Mouse (Mus musculus) liver, embryonic 14.5 days (tissue): ENCODE measurements at regions not wholly inside any gene's neighbourhood (a gene's known extent, or its start where the extent isn't known, plus 50 kb on each side); places are given as distances from the start of the nearest gene placed in this dataset.

Experiments
- ATAC-seq: fragments of 200-750 bp; cut with Nextera tagmentation; 2 replicates; pipeline ENCODE4 v1.8.0; 2017; ENCODE audit warnings: moderate number of reproducible peaks, mild to moderate bottlenecking, moderate library complexity; ENCODE audit not compliant: insufficient read depth
- DNase-seq, 3 experiments: peaks; one replicate each; pipeline ENCODE4 v3.0.0-alpha.2; 2012 to 2013; ENCODE audit warnings: low read depth in 3 of 3, low spot score in 3 of 3
- H3K27ac ChIP-seq: fragments of 300-500 bp; sonication (generic); 2 replicates; pipeline ENCODE4 v1.5.1; 2014; ENCODE audit warnings: moderate library complexity, mild to moderate bottlenecking, control low read depth, inconsistent platforms
- H3K27me3 ChIP-seq: fragments of 300-500 bp; sonication (generic); 2 replicates; pipeline ENCODE4 v1.6.1; 2014; ENCODE audit warnings: mild to moderate bottlenecking, low read length, moderate library complexity; ENCODE audit not compliant: control insufficient read depth, insufficient read depth
- H3K36me3 ChIP-seq: fragments of 300-500 bp; sonication (generic); replicated peaks from 2 replicates; pipeline ENCODE4 v1.6.1; 2014; ENCODE audit warnings: low read depth; ENCODE audit not compliant: control insufficient read depth, insufficient read depth
- H3K4me1 ChIP-seq, 2 experiments: fragments of 200-500 bp in 1 of 2; fragments of 300-500 bp in 1 of 2; sonication (generic) in 1 of 2; replicated peaks; 2 replicates each; pipeline ENCODE4 v1.6.1; 2012 to 2014; ENCODE audit warnings: antibody characterized with exemption in 1 of 2, inconsistent platforms in 1 of 2, low read length in 1 of 2; ENCODE audit not compliant: control insufficient read depth in 2 of 2, insufficient read depth in 2 of 2
- H3K4me2 ChIP-seq: fragments of 300-500 bp; sonication (generic); 2 replicates; pipeline ENCODE4 v1.6.1; 2014; ENCODE audit warnings: low read depth, mild to moderate bottlenecking, control low read depth, moderate library complexity
- H3K4me3 ChIP-seq, 2 experiments: fragments of 200-500 bp in 1 of 2; fragments of 300-500 bp in 1 of 2; sonication (generic) in 1 of 2; 2 replicates each; pipeline ENCODE4 v1.5.1; 2012 to 2014; ENCODE audit warnings: low read depth in 2 of 2, low read length in 2 of 2, mild to moderate bottlenecking in 2 of 2, control low read depth in 1 of 2, inconsistent platforms in 1 of 2, moderate library complexity in 1 of 2; ENCODE audit not compliant: insufficient read depth in 1 of 2
- H3K9ac ChIP-seq: fragments of 300-500 bp; sonication (generic); replicated peaks from 2 replicates; pipeline ENCODE4 v1.6.1; 2014; ENCODE audit warnings: mild to moderate bottlenecking, control low read depth, moderate library complexity
- H3K9me3 ChIP-seq: fragments of 300-500 bp; sonication (generic); 2 replicates; pipeline ENCODE4 v1.6.1; 2016; ENCODE audit warnings: low read length, mixed read lengths; ENCODE audit not compliant: control insufficient read depth
- CTCF ChIP-seq: IDR thresholded peaks from 2 replicates; pipeline ENCODE4 v1.5.1; 2016; ENCODE audit warnings: antibody characterized with exemption, low read depth, control low read depth
- EP300 ChIP-seq: IDR thresholded peaks from 2 replicates; pipeline ENCODE4 v1.6.1; 2016; ENCODE audit warnings: antibody characterized with exemption, low read depth
- WGBS: fragments of 180-500 bp; shearing (Covaris S2); extraction: QIAGEN DNeasy Blood & Tissue Kit; methylation state at CpG from one replicate; pipeline ENCODE4 v1.1.7; 2014; ENCODE audit not compliant: insufficient replicate concordance; 5-methylcytosine and 5-hydroxymethylcytosine counted together

DNA sequence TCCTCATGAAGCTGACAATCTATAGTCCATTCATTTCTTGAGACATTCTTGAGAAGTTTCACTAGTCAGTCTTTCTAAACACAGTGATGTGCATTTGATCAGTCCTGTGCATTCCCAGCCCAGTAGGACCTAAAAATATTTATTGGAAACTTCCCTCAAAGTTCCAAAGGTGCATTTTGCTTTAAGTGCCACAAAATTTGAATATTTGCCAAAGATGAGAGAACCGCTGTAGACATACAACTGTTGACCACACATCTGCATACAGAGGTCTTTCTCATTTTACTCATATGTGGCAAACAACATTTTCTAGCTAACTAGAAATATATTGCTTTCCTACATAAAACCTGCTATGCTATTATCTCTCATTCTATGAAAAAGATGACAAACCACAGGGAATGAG lies 293.8 kb upstream of the Chrm2 start:
- Histone ChIP-seq H3K4me3 (no peak overlapping the region), H3K36me3 (no peaks in the 10 kb centered on the region), H3K27me3 (no peaks in the 10 kb centered on the region), H3K9ac (no peak overlapping the region), H3K4me1 (no peaks in the 10 kb centered on the region), H3K27ac (no peak overlapping the region), H3K9me3 (no peaks in the 10 kb centered on the region), H3K4me2 (no peak overlapping the region)
- WGBS: 67% methylated on average over 1 of the region's 1 CpGs
- no peak for ATAC-seq
- no peak for TF ChIP-seq CTCF
- no peak for TF ChIP-seq EP300
- DNase-seq: no peak

GRCm38 (mm10) chr6:36097391-36097790 lies 290.5 kb upstream of the Chrm2 start:
- ATAC-seq (no peak), DNase-seq (no peak)
- H3K4me2 ChIP-seq: no peak overlapping the region
- H3K9ac ChIP-seq: no peak overlapping the region
- WGBS: 76% methylated on average over 2 of the region's 2 CpGs
- no peak for TF ChIP-seq CTCF
- TF ChIP-seq EP300: no peak
- no peak overlapping the region for H3K27ac ChIP-seq
- no peak overlapping the region for H3K4me3 ChIP-seq
- no peaks in the 10 kb centered on the region for H3K9me3 ChIP-seq
- no peaks in the 10 kb centered on the region for H3K27me3 ChIP-seq
- no peaks in the 10 kb centered on the region for H3K36me3 ChIP-seq
- no peaks in the 10 kb centered on the region for H3K4me1 ChIP-seq

DNA sequence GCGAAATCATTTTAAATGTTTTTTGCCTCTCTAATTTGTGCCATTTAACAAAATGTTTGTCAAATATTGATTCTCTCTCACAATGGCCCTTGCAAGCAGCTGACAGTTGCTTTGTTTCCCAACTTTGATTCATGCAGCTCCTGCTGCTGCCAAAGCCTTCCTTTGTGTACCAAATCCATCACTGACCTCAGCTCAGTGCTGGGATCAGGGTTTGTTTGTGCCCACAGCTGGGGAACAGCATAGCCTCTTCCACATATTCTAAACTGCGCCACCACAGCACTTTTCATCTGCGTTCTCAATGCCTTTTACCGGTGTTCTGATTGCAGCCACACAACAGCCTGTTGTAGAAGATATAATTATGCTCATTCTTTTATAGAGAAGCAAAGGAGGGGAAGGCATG lies 289.7 kb upstream of the Chrm2 start:
- no peak for ATAC-seq
- H3K4me2 ChIP-seq: no peak overlapping the region
- H3K27me3 ChIP-seq: no peaks in the 10 kb centered on the region
- no peaks in the 10 kb centered on the region for H3K4me1 ChIP-seq
- TF ChIP-seq CTCF (no peak), EP300 (no peak)
- 59% methylated on average over 4 of the region's 4 CpGs for WGBS
- no peak overlapping the region for H3K27ac ChIP-seq
- H3K4me3 ChIP-seq: no peak overlapping the region
- H3K9ac ChIP-seq: no peak overlapping the region
- no peaks in the 10 kb centered on the region for H3K9me3 ChIP-seq
- H3K36me3 ChIP-seq: no peaks in the 10 kb centered on the region
- no peak for DNase-seq

- H3K27me3 ChIP-seq: no peaks in the 10 kb centered on the region
- H3K27ac ChIP-seq: no peak overlapping the region
- 36% methylated on average over 1 of the region's 1 CpGs for WGBS
- no peak overlapping the region for H3K9ac ChIP-seq
- no peaks in the 10 kb centered on the region for H3K36me3 ChIP-seq
- H3K4me3 ChIP-seq: no peak overlapping the region
- no peak overlapping the region for H3K4me2 ChIP-seq
- DNase-seq (no peak), ATAC-seq (no peak)
- H3K9me3 ChIP-seq: no peaks in the 10 kb centered on the region
- no peaks in the 10 kb centered on the region for H3K4me1 ChIP-seq
- no peak for TF ChIP-seq EP300
- no peak for TF ChIP-seq CTCF
Measured at GRCm38 (mm10) chr6:36108830-36109229, 279.1 kb upstream of the Chrm2 start.

- H3K4me1 ChIP-seq: no peaks in the 10 kb centered on the region
- no peaks in the 10 kb centered on the region for H3K9me3 ChIP-seq
- no peak for ATAC-seq
- H3K36me3 ChIP-seq: no peaks in the 10 kb centered on the region
- 42% methylated on average over 1 of the region's 1 CpGs for WGBS
- no peaks in the 10 kb centered on the region for H3K27me3 ChIP-seq
- H3K4me3 ChIP-seq: no peak overlapping the region
- no peak for DNase-seq
- no peak overlapping the region for H3K27ac ChIP-seq
- no peak overlapping the region for H3K4me2 ChIP-seq
- no peak overlapping the region for H3K9ac ChIP-seq
- no peak for TF ChIP-seq EP300
- TF ChIP-seq CTCF: no peak
Measured at GRCm38 (mm10) chr6:36137223-36137622, 250.7 kb upstream of the Chrm2 start.
